Mouse (Mus musculus) thymus, adult 2 months (tissue): ENCODE data around the gene Kif16b.

Source experiments
- CTCF ChIP-seq: fragments of 200-500 bp; IDR thresholded peaks from 2 replicates; pipeline ENCODE4 v1.5.1; 2012; ENCODE audit warnings: mild to moderate bottlenecking, control low read depth, low read length, moderate library complexity, borderline replicate concordance; ENCODE audit not compliant: control insufficient read depth, poor library complexity, insufficient read depth; ENCODE audit errors: extremely low read depth
- POLR2A ChIP-seq: fragments of 200-500 bp; IDR thresholded peaks from 2 replicates; pipeline ENCODE4 v1.6.1; 2012; ENCODE audit warnings: mild to moderate bottlenecking, low read length, control low read depth, moderate library complexity; ENCODE audit not compliant: control insufficient read depth, poor library complexity, insufficient read depth; ENCODE audit errors: extremely low read depth

DNA sequence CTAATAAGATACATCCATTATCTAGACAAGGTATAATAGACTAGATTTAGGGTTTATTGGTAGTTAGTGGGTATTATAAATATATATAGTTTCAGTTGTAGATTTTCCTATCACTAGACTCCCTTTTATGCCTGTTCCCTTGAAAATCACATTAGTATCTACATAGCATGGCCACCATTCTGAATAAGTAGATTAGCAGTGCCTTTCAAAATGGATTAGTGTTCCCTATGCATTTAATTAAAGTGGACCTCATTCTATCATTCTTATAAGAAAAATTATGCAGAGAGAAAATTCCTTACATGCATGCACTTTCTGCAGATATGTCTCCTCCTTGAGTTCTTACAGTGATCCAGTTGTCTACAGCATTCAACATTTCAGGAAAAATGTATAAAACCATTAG, 320.9 kb downstream of the Kif16b start:
- TF ChIP-seq CTCF (no peak), POLR2A (no peak)
